Mouse (Mus musculus) T-cell, adult 66 days (primary cell): ENCODE measurements around the gene Tekt3. TPM values are rescaled to one million over a fixed set of nuclear protein-coding genes. Genes with fewer than 3 reads are reported as not detected.

Source experiments
- total RNA-seq, 2 experiments: library from RNA; stranded (reverse); gene quantifications; 3 replicates in 1 of 2; 4 replicates in 1 of 2; pipeline ENCODE4 v1.2.4; 2023

Gene Tekt3
- not detected for total RNA-seq

GRCm38 (mm10) chr11:63061446-63061845 is at the start of gene Tekt3:
Gene Tekt3, plus strand, starts transcription at chr11:63061654.

GRCm38 (mm10) chr11:63128784-63129183 is 67.3 kb downstream of the Tekt3 start, which contains the start of gene Pmp22:
Gene Pmp22, plus strand, starts transcription at chr11:63128982.

Other genes starting within 250 kb of the Tekt3 start
- 1 to 10 TPM in 1 of 2 experiments, under 1 TPM in 1; 0.87 to 1.2 TPM for gene Trim16, start 241.4 kb upstream of the Tekt3 start, total RNA-seq
- 1 to 10 TPM; 4.8 to 8.7 TPM for gene Fbxw10, start 214.6 kb upstream of the Tekt3 start, total RNA-seq
- gene Tvp23b, start 182.2 kb upstream of the Tekt3 start, total RNA-seq = 10 to 100 TPM; 15.2 to 21.1 TPM
- gene Cdrt4, start 110.5 kb upstream of the Tekt3 start, total RNA-seq = not detected
- not detected for gene Pmp22, start 67.3 kb downstream of the Tekt3 start, total RNA-seq